Mouse (Mus musculus) kidney, adult 2 months (tissue): ENCODE data around the gene Fam178b.

Source experiments
- CTCF ChIP-seq: fragments of 200-500 bp; conservative IDR thresholded peaks from 2 replicates; pipeline ENCODE4 v1.5.1; 2011; ENCODE audit warnings: low read depth, mild to moderate bottlenecking, control low read depth, low read length, moderate library complexity, mixed read lengths; ENCODE audit not compliant: insufficient read depth, insufficient read length
- POLR2A ChIP-seq: fragments of 200-500 bp; IDR thresholded peaks from one replicate; pipeline ENCODE4 v1.6.1; 2011; ENCODE audit warnings: low read depth, low read length, control low read depth

- TF ChIP-seq POLR2A = no peak
- no peak for TF ChIP-seq CTCF
These were observed 128.2 kb downstream of the Fam178b start for GRCm38 (mm10) chr1:36554633-36555399.
